Mouse (Mus musculus) kidney, postnatal 4 days (tissue): ENCODE results near the gene Tmcc3.

Experiments used
- DNase-seq, 2 experiments: peaks; one replicate each; pipeline ENCODE4 v3.0.0; 2021; ENCODE audit warnings: mixed read lengths in 2 of 2

Gene Tmcc3

DNA sequence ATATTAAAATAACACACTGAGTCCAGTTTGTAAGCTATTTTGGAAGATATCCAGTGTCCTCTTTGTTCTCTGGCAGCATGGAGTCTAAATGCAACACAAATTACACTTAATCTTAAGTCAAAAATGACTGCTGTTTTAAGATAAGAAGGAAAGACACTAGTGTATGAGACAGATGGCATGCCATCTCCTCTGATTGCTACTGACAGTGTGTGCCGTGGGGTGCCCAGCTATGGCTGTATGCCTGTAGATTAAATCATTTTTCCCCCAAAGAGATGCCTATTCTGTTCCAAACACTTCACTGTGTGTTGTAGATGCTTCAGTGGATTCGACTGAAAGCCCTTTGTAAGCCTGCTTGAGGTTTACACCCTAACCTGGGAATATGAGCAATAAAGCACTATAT is 59.5 kb downstream of the Tmcc3 start:
- no peak for DNase-seq

DNA sequence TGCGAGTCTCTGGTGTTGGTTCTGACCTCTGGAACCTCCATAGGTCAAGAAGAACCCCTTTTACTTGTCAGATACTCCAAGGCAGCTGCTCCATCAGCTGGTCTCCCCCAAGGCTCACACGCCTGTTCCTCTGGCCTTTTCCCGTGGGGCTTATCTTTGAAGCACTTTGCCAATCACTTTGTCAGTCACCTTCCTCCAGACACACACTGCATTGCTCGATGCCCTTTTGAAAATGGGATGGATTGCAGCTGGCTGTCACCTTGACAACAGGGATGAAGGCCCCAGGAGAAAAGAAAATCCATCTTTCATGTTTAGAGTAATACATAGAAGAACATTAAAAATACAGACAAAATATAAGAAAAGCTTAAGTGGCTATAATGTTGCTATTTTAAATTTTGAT is 65.2 kb downstream of the Tmcc3 start:
- DNase-seq: no peak

DNA sequence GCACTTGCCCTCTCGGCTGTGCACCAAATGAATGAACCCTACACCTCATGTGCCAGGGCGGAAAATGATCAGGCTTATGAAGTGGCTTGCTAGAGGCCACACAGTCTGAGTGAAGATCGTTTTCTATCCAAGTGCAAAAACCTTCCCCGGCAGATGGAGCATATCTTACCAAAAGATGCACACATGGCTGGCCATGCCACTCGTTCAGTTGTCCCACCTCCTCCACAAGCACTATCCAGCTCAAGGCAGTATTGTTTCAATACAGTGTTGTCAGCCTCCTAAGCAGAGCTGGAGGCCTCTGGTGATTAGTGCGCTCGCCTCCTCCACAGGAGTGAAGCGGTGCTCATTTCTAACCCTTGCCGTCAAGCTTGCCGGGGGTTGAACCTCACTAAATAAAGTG is 66.1 kb downstream of the Tmcc3 start:
- peak; percentile 30 to 57 for DNase-seq

DNA sequence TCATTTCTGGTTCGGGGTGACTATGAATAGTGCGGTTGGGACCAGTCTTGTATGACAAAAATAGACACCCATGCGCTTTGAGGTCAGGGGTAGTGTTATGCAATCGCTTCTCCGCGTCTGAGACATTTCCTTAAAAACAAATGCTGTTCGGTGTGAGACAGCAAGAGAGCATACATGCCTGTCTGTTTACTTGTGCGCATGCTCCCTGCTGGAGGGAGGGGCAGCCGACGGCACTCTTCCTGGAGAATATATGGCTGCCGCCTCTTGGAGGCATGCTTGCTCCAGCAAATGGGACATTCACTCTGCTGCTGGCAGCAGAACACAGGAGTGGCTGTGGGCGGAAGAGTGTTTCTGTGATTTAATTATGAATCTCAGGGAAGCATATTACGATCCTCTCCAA is 66.6 kb downstream of the Tmcc3 start:
- peak; percentile 84 to 90 for DNase-seq

DNA sequence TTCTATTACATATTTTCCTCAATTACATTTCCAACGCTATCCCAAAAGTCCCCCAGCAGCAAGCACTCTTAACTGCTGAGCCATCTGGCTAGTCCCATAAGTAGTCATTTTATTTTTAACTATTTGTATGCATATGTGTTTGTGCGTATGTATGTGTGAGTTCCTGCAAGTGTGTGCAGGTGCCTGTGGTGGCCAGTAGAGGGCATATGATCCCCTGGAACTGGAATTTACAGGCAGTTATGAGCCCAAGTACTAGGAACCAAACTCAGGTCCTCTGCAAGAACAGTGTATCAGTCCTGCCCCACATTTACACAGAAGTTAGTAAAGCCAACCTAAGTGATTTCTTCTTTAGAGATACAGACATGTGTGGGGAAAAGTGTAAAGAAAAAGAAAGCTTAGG is 68.3 kb downstream of the Tmcc3 start:
- no peak for DNase-seq

DNA sequence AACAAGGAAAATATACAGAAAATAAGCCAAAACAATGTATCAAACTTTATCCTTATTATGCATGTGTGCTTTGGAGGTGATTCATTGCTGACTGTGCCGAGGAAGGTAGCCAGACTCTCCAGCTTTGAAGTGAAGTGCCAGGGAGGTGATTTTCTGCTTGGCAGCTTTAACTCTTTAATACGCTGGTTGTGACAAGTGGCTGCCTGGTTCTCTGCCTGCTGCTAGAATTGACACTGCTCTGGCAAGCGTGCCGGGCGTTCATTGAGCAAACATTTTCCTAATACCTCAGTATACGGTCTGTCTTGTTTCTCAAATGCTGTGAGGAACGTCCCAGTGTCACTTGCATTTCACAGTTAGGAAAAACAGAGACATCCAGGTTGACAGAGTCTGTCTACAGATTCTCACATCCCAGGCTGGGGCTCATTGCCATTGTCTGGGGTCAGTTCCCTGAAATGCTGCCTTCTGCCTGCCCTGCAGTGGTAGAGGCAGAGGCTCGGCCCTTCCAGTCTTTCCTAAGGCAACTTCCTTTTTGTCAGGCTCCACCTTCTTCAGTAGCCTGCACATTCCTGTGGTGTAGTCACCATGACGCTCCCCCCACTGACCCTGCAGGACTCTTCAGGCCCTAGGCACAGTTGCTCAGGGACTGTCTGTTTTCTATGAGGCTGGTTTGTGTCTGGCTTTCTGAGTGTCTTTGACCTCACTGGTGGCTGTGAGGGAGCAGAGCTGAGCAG is 69.1 kb downstream of the Tmcc3 start:
- DNase-seq: peak; percentile 70 to 82

DNA sequence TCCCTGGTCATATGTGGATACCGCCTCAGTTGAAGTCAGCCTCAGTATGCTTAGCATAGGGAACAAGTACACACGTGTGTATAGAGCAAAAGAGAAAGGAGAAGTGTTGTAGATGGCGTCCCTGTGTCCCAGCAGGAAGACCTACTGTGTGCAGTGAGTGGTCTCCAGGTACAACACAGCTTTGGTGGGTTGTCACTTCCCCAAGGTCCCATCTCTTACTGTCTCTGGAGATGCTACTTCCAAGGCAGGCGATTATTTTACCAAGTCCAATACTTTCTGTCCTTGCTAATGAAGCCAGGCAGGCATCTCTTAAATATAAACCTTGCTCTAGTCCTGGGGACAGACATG is 69.6 kb downstream of the Tmcc3 start:
- no peak for DNase-seq

DNA sequence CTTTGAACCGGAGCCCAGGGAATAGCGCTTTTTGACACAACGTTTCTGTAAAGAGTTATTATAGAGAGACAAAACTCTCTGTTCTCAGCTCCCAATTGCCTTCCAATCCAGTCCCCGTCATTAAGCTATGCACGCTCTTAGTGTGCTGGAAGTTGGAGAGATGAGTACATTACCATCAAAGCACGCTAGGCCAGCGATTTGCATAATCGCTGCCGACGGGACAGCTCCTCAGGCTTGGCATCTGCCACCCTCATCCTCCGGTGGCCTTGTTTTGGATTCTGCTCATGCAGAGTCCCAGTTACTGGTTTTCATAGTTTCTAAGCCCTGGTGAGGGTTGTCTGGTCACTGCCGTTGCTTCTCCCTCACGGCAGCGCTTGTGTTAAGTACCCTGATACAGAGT is 70.9 kb downstream of the Tmcc3 start:
- DNase-seq: no peak

DNA sequence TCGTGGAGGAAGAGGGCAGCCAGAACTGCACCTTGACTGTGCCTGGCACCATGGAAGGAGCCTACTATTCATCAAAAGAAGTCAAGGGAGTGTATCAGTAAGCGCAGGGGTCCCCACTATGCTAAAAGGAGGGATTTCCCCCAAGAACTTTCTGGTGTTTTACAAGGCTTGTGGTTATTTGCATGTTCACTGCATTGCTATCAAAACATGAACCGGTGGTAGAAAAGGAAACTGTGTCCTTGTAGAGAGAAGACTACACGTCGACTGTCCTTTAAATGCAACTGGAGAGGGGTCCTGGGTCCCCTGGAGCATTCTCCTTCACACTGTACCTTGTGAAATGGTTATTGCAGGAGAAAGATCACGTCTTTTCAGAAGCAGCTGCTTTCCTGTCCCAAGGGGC is 71.8 kb downstream of the Tmcc3 start:
- no peak for DNase-seq

DNA sequence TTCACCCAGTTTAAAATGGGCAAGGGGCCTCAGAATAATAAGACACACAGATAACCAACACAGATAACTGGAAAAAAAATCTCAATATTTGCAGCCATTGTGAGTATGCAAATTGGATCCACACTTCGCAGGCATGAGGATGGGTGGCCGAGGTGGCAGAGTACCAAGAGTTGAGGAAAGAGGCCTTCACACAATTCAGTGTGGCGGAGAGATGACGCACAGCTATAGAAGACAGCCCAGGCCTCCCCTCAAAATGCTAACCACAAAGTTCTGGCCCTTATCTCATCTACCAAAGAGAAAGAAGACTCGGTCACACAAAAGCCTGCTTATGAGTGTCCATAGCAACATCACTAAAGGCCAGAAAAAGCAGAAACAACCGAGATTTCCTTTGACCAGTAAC is 77.5 kb downstream of the Tmcc3 start:
- DNase-seq: no peak

DNA sequence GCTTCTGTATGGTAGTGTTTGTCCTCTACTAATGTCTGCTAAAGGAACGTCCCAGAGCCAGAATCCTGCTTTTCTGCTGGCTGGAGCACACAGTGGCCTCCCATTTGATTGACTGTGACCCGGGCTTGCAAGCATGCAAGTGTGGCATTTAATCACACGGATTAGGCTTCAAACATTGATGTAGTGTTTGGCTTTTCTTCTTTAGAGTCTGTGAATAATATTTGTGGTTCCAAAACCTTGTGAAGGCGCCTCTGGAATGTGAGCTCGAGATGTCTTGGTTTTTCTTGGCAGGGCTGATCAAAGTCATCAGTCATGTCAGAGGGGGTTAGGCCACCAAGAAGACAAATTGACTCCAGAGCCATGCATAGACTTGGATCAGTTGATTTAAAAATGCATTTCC is 79.3 kb downstream of the Tmcc3 start:
- DNase-seq: peak; percentile 48 to 72

DNA sequence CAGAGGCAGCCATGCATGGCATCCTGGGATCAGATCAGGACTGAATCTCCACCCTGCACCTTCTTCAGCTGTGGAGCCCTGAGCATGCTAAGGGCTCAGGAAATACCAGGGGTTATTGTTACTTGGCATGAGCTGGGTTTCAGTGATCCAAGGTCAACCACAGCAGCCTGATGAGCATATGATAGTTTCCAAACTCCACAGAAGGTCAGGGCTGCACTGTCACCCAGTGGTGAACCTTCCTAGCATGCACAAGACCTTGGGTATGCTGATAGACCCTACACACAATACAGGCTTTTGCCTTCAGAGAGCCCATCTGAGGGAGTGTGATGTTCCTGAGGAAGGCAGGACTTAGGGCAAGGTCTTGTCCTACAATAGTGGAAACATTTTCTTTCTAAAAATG is 82.5 kb downstream of the Tmcc3 start:
- DNase-seq: no peak

DNA sequence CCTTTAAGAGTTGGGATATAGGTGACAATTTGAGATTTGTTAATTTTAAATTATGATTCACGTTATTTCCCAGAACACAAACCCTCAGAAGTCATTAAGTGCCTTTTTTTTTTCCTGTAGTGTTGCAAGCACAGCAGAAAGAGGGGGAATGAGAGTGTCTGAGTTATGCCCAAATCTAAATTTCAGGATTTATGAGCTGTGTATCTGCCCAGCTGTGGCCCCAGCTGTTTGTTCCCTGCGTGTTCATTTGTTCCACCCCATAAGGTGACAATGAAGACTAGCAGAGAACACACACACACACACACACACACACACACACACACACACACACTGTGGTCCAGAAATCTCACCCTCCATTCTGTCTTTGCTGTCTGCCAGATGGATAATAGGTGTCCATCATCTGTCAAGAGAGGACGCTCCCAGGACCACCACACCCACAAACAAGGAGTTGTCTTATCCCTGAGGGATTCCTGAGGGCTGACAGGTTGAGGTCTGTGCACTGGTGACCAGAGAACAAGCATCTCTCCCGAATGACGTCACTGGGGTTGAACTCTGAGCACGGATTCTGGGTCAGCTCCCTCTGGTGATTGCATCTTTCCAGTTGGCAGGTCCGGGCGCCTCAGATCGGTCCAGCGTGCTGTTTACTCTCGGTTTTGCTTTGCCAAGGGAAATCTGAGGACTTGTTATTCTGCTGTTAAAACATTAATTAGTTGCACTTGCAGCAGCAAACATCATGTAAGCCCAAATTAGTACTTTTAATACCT is 86.3 kb downstream of the Tmcc3 start:
- peak; percentile 43 to 60 for DNase-seq

DNA sequence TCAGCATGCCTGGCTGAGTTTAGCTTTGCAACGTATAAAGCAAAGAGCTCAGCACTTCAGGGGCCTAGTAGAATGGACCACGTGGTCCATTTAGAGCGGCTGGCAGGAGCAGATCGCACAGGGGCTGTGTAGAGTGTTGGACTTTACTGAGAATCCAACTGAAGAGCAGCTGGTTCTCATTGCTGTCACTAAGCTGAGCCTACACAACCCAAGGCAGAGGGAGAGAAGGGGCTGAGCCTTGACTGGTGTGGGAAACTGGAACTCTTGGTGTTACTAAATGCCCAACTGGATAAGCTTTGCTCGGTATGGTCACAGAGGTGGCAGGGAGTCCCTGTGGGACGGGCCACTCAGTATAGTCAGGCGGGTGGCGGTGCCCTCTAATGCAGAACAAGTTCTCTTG is 89.1 kb downstream of the Tmcc3 start:
- DNase-seq: no peak

DNA sequence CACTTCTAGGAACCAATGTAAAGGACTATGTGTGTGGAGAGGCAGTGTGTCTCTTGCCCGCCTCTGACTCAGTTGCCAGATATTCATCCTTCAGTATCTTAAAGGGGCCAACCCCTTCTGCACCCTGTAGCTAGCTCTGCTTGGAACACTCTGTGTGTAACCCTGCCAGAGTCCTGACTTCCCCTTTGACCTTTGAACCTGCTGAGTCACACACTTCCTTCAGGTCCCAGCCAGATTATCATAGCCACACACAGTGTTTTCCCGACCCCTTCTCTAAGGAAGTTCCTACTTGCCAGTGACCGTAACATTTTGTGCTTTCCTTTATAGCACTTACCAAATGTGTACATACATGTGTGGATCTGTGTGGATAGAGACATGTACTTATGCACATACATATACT is 93.7 kb downstream of the Tmcc3 start:
- DNase-seq: no peak

DNA sequence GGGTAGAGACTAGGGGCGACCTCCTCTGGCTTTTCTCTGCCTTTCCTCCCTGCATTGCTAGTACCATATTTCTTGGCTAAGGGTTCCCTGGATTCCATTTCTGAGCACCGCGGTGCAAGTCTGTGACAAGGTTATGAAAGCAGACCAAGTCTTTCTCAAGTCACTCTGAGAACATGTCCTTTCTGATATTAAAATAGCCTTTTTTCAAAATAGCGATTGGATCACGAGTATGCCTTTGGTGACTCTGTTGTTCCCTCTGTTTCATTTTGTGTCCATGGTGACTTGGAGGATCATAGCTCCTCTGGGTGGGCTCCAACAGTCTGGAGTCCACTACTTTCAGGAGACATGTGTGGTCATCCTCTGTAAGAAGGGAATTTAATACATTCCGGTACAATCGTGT is 95.1 kb downstream of the Tmcc3 start:
- no peak for DNase-seq

DNA sequence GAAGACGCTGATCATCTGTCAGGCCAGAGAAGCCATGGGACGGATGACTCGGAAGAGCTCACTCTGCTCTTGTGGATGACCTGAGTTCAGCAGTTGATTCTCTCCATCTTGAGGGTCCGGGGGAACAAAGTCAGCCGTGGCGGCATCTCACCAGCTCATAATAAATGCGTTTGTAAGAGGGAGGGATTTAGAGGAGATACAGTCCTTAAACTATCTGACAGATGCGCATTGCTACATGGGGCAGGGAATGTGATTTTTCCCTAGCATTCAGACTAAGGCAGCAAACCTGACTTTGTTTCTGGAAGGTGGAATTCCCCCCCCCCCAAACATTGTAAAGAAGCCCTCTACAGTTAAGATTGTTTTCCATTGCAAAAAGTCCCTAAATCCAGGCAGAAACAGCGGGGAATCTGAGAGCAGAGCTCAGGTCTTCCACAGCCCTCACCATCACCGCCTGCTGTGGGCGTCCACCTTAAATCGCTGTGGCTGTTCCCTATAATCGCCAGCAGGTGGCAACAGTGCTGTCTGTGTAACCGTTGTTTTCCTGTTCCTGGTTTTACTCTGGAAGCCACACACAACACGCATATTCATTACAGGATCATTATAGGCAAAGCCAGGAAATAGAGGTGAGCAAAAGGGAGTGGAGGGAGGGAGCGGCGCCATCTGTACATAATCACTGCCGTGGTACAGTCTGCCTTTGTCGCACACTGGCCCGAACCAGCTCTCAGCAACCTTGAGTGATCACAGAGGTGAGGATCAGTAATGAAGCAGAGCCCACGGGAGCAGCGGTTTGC is 96.8 kb downstream of the Tmcc3 start:
- peak; percentile 80 to 87 for DNase-seq

DNA sequence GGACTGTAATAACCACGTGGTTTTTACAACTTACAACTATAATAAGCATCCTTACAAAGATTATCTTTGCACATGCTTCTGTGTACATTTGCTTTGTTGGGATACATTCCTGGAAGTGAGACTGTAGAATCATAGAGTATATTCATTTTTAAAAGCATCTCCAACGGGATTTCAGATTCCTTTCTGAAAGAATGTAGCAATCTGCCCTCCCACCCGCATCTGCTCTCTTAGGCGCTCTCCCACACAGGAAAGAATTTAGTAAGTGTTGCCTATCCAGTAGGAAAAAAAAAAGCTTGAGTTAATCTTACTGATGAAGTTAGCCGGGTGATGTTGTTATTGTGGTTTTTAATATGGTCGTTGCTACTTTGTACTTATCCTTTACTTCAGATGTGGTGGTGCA is 97.9 kb downstream of the Tmcc3 start:
- peak; percentile 33 to 56 for DNase-seq

DNA sequence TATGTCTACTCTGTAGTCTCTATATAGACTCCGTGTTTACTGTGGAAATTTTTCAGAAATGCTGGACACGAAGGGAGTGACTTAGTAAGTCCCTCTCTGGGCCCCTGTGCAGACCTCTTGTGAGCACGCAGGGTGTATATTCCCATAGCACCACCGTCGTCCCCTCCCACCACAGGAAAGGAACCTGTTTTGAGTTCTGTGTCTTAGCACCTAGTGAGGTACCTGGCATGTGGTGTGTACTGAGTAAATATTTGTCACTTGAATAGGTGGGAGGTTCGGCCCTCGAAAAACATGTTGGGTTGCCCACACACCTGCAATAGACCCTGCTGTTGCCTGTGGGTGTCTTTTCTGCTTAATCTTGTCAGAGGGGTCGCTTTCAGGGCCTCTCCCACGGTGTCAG is 99.8 kb downstream of the Tmcc3 start:
- DNase-seq: no peak

DNA sequence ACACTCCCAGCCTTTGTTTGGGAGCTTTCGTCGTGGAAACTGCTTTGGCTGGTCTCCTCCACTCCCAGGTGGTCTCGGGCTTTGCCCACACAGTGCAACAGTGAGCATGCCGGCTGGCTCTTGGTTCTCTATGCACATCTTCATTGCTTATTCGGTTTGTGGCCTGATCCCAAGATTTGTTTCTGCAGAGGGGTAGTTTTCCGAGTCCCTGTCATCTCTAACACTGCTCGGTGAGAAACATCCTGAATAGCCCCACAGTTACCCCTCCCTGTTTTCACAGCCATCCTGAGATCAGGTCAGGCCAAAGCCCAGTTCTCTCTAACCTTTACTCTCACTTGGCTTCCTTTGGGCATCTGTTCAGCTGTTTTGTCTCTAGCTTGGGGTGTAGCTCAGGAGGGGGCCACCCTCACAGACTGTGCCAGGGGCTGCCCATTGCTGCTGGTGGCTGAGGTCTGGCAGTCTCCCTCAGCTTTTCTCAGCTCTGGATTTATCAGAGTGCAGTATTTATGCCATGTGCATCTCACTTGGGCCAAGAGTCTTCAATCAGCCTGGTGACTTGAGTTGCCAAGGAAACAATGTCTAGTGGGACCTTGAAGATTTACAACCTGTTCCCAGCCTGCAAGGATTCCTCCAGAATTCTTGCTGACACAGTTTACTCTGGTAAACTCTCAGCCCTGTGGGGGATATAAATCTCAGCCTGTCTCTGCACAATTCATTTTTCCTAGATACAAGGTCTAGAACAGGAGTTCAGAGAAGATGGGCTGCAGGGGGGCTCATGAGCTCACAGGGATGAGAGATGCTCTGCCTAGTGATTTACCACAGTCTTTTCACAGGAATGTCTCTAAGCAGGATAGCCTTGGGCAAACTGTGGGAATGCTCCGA is 102.3 kb downstream of the Tmcc3 start:
- peak; percentile 28 to 44 for DNase-seq

DNA sequence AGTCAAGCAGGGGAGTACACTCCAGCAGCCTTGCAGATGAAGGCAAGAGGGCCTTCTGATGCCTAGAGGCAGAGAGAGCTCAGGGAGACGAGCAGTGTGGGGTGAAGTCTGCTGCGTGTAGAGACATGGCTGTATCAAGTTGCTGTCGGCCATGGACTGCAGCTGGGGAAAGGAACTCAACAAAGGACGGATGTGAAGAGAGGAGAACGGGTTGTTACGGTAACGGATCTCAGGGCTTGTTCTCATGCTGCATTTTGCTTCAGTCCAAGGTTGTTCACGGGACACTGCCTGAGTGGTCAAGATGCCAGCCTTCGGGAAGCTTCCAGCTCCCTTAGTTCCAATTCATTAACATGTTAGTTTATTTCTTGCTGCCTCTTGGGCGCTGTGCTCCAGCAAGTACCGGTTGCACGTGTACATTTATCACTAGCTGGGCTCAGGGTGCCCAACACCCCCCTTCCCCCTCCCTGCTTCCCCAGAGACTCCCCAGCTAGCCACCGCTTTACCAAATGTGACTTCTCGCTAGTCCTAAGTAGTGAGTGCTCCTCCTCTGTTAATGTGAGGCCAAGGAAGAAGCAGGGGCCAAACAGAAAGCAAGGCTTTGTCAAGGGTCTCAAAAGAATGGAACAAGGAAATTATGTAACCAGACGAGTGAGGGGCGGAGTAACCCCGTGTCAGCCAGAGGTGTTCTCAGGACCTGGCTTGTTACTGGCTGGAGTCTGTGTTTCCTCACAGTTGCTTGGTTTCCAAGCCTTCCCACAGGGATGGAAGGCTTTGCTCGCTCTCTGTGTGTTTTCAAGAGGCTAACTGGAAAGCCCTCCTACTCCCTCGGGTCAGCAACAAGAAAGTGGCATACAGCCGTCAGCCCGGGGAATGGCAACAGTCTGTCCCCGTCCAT is 104.4 kb downstream of the Tmcc3 start:
- no peak for DNase-seq

DNA sequence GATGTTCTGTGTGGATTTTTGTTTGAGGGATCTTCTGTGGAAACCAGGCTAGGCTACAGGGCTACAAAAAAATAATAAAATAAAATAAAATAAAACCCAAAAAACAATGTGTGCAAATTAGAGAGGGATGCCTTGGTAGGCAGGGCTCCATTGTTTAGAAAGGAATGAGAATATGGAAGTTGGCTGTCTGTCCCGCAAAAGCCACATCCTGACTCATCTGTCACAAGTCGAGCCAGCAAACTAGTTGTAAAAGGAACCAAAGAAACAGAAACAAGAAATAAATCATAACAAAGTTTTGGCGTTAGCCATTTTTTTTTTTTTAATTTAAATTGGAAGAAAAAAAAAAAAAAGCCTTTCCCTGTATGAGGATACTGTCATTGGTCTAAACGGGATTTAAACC is 105.9 kb downstream of the Tmcc3 start:
- DNase-seq: no peak
